Mouse (Mus musculus): ENCODE measurements around the gene Ell.

- no peak for TF ChIP-seq E2F4 (IDR thresholded peaks at IDR 0.05; ENCODE audit: insufficient read depth)
- TF ChIP-seq USF1 (IDR thresholded peaks at IDR 0.05; ENCODE audit: low read depth): no peak
- no peak for TF ChIP-seq POLR2A (IDR thresholded peaks at IDR 0.05; ENCODE audit: insufficient read length, low read depth)
- no peak for TF ChIP-seq CEBPB (IDR thresholded peaks at IDR 0.05; ENCODE audit: insufficient read depth, poor library complexity, severe bottlenecking)
- no peak for TF ChIP-seq REST (IDR thresholded peaks at IDR 0.05; ENCODE audit: insufficient read depth, insufficient read length)
Measured at GRCm38 (mm10) chr8:70574915-70575314, 35.7 kb downstream of the Ell start.
